Mouse (Mus musculus) hindbrain, embryonic 13.5 days (tissue): ENCODE measurements at regions not wholly inside any gene's neighbourhood (a gene's known extent, or its start where the extent isn't known, plus 50 kb on each side); places are given as distances from the start of the nearest gene placed in this dataset.

Source experiments
- ATAC-seq: fragments of 200-750 bp; cut with Nextera tagmentation; 2 replicates; pipeline ENCODE4 v1.8.0; 2017; ENCODE audit warnings: moderate TSS enrichment; ENCODE audit not compliant: low FRiP score
- H3K27ac ChIP-seq: fragments of 300-500 bp; sonication (generic); 2 replicates; pipeline ENCODE4 v1.5.1; 2015; ENCODE audit warnings: inconsistent platforms, mild to moderate bottlenecking, moderate library complexity
- H3K27me3 ChIP-seq: fragments of 300-500 bp; sonication (generic); 2 replicates; pipeline ENCODE4 v1.6.1; 2015; ENCODE audit warnings: mild to moderate bottlenecking, inconsistent platforms
- H3K36me3 ChIP-seq: fragments of 300-500 bp; sonication (generic); 2 replicates; pipeline ENCODE4 v1.6.1; 2015; ENCODE audit warnings: mild to moderate bottlenecking, inconsistent platforms
- H3K4me1 ChIP-seq: fragments of 300-500 bp; sonication (generic); replicated peaks from 2 replicates; pipeline ENCODE4 v1.6.1; 2015; ENCODE audit warnings: inconsistent platforms
- H3K4me2 ChIP-seq: fragments of 300-500 bp; sonication (generic); 2 replicates; pipeline ENCODE4 v1.6.1; 2015; ENCODE audit warnings: inconsistent platforms, mild to moderate bottlenecking, moderate library complexity
- H3K4me3 ChIP-seq: fragments of 300-500 bp; sonication (generic); 2 replicates; pipeline ENCODE4 v1.5.1; 2015; ENCODE audit warnings: mild to moderate bottlenecking, inconsistent platforms
- H3K9ac ChIP-seq: fragments of 300-500 bp; sonication (generic); 2 replicates; pipeline ENCODE4 v1.6.1; 2015; ENCODE audit warnings: mild to moderate bottlenecking, inconsistent platforms
- H3K9me3 ChIP-seq: fragments of 300-500 bp; sonication (generic); 2 replicates; pipeline ENCODE4 v1.6.1; 2016; ENCODE audit warnings: inconsistent platforms
- WGBS: fragments of 180-500 bp; shearing (Covaris S2); methylation state at CpG from one replicate; pipeline ENCODE4 v1.1.7; 2015; 5-methylcytosine and 5-hydroxymethylcytosine counted together

DNA sequence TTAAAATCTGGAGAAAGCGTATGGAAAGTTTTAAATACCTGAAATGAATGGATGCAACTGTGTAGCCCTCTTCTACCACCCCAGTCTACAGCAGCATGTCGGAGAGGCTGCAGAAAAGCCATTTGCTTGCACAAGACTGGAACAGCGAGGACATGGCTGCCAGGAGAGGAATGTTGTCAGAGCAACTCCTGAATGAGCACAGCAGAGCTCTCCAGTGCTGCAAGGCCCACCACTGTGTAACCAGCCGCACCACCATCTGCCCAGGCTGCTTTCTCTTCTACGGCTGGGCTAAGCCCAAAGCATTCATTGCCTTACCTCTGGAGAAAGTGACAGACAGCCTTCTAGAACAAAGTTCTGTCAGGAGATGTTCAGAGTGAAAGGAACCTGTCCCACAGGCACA lies 65.3 kb upstream of the Gm11238 start:
- no peak overlapping the region for H3K9ac ChIP-seq
- H3K4me3 ChIP-seq, result no peak overlapping the region
- no peak overlapping the region for H3K27ac ChIP-seq
- H3K27me3 ChIP-seq, result no peaks in the 10 kb centered on the region
- H3K4me2 ChIP-seq, result no peak overlapping the region
- ATAC-seq, result no peak
- H3K4me1 ChIP-seq, result no peaks in the 10 kb centered on the region
- 0 out of 2 replicates have a peak, but pooled peaks cover 6% of the 10 kb centered on the region for H3K9me3 ChIP-seq
- no peaks in the 10 kb centered on the region for H3K36me3 ChIP-seq
- WGBS, result 82% methylated on average over 5 of the region's 5 CpGs

DNA sequence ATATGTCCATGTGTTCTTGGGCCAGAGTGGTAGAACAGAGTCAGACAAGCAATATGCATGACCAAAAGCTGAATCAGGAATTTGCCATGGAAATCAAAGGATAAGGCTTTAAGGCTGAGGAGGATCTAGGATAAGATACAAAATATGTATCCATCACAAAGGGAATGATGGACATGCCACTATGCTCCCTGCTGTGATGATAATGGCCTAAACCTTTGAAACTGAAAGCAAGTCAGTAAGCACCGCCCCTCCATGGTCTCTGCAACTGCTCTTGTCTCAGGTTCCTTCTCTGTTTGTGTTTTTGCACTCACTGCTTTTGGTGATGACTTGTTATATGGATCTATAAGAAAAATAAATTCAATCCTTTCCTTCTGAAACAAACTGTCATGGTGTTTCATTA lies 76.1 kb upstream of the Gm11238 start:
- no peaks in the 10 kb centered on the region for H3K4me1 ChIP-seq
- no peak overlapping the region for H3K4me2 ChIP-seq
- H3K9ac ChIP-seq, result no peak overlapping the region
- no peak overlapping the region for H3K27ac ChIP-seq
- no peak for ATAC-seq
- no peaks in the 10 kb centered on the region for H3K27me3 ChIP-seq
- 79% methylated on average over 1 of the region's 1 CpGs for WGBS
- no peaks in the 10 kb centered on the region for H3K36me3 ChIP-seq
- H3K9me3 ChIP-seq, result no peaks in the 10 kb centered on the region
- H3K4me3 ChIP-seq, result no peak overlapping the region

DNA sequence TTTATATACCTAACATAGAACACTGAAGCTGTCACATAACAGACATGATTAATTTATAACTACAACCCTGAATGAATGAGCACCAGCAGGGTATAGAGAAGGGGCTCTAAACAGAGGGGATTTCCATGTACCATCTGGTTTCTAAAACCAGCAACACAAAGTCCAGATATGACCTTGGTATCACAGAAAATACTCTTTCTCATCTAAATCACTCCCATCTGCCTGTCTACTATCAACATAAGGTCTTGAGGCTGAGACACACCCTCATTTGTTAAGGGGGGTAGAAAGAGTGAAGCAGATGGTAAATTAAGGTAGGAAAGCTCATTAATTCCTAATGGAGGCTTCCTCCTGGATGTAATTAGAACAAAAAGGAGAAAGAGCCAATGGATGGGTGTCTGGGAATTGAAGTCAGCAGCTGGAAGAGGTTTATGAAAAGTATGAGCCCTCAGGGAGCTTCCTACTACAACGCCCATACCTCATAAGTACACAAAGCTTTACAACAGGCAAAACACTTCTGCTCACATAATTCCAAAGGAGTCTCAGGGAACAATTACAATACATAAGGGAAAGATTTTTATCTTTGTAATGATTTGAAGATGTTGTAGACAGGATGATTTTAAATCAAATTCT lies 83.0 kb upstream of the Gm11238 start:
- H3K9me3 ChIP-seq, result peaks cover 7% of the 10 kb centered on the region
- 69% methylated on average over 1 of the region's 1 CpGs for WGBS
- H3K36me3 ChIP-seq, result no peaks in the 10 kb centered on the region
- ATAC-seq, result peak; percentile 81; the same call in 1 of the 2 replicates
- no peaks in the 10 kb centered on the region for H3K27me3 ChIP-seq
- H3K4me1 ChIP-seq, result no peaks in the 10 kb centered on the region
- H3K4me3 ChIP-seq, result no peak overlapping the region
- H3K4me2 ChIP-seq, result no peak overlapping the region
- no peak overlapping the region for H3K27ac ChIP-seq
- no peak overlapping the region for H3K9ac ChIP-seq

DNA sequence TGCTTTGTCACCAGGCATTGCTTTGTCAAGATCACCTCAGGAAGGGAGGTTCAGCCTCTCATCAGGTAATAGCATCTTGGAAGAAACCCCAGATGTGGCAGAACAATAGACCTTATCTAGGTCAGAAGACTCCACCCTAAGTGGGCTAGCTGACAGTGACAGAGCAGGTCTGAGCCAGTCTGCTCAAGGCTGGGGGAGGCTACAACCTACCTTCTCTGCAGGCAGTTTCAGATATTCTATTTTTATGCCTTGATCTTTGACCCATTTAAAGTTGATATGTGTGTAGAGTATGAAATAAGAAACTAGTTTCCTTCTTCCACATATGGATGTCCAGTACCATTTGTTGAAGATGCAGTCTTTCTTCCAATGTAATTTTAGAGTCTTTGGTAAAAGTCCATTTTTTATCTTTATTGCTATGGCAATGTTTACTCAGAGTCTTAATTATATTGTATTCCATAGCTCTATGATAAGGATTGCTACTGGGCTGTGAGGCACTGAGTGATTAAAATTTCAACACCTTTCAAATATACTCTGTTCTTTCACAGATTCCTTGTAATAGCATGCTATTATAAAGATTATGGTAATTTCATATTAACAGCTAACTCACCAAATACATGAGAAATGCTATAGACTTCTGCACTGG lies 88.8 kb upstream of the Gm11238 start:
- no peaks in the 10 kb centered on the region; the same call in 1 of the 2 replicates for H3K4me1 ChIP-seq
- peaks cover 2% of the 10 kb centered on the region; the same call in 1 of the 2 replicates for H3K9me3 ChIP-seq
- ATAC-seq, result no peak
- no peaks in the 10 kb centered on the region for H3K27me3 ChIP-seq
- H3K36me3 ChIP-seq, result no peaks in the 10 kb centered on the region
- H3K27ac ChIP-seq, result no peak overlapping the region
- H3K4me2 ChIP-seq, result no peak overlapping the region
- no peak overlapping the region for H3K4me3 ChIP-seq
- H3K9ac ChIP-seq, result no peak overlapping the region

DNA sequence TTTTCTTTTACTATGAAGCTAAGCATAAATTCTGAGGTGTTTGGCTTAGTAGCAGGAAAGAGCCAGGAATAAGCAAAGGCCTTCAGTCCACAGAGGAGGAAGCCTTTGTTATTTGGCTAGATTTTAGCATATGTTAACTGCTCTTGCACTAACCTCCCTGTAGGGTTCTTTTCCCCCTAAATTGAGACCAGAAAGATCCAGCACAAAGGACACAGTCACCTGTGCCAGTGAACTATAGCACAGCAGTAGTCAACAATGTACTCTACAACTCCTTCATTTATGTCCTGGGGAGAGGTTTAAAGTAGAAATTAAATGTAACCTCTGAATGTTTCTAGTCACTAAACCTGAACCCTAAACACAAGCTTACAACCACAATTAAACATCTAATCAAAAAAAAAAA lies 90.1 kb upstream of the Gm11238 start:
- H3K4me2 ChIP-seq, result no peak overlapping the region
- H3K9me3 ChIP-seq, result peaks cover 7% of the 10 kb centered on the region; the same call in 1 of the 2 replicates
- H3K36me3 ChIP-seq, result no peaks in the 10 kb centered on the region
- H3K4me1 ChIP-seq, result no peaks in the 10 kb centered on the region; the same call in 1 of the 2 replicates
- H3K27ac ChIP-seq, result no peak overlapping the region
- no peak for ATAC-seq
- no peaks in the 10 kb centered on the region for H3K27me3 ChIP-seq
- H3K9ac ChIP-seq, result no peak overlapping the region
- no peak overlapping the region for H3K4me3 ChIP-seq

DNA sequence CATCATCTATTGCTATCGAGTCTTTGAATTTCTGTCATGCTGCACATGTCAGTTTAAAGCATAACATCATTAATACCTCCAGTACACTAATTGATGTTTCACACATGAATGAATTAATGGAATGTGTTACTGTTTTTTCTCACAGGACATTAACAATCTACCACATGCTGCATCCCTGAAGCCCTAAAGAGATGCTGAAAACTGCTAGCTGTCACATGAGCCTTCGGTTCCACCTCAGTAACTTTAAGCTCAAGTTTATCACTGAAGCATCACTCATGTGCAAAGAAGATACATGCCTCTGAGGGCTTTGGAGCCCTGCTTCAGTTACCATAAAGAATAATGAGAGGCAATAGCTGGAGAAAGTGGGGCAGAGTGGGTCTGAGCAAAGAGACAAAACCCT lies 91.0 kb upstream of the Gm11238 start:
- WGBS, result 44% methylated on average over 2 of the region's 2 CpGs
- H3K27ac ChIP-seq, result 0 out of 2 replicates have a peak overlapping the region, but pooled peaks have one; percentile 13
- no peak overlapping the region for H3K4me2 ChIP-seq
- no peaks in the 10 kb centered on the region for H3K36me3 ChIP-seq
- no peak for ATAC-seq
- no peaks in the 10 kb centered on the region; the same call in 1 of the 2 replicates for H3K4me1 ChIP-seq
- no peaks in the 10 kb centered on the region for H3K27me3 ChIP-seq
- peaks cover 7% of the 10 kb centered on the region; the same call in 1 of the 2 replicates for H3K9me3 ChIP-seq
- H3K4me3 ChIP-seq, result no peak overlapping the region
- H3K9ac ChIP-seq, result no peak overlapping the region

DNA sequence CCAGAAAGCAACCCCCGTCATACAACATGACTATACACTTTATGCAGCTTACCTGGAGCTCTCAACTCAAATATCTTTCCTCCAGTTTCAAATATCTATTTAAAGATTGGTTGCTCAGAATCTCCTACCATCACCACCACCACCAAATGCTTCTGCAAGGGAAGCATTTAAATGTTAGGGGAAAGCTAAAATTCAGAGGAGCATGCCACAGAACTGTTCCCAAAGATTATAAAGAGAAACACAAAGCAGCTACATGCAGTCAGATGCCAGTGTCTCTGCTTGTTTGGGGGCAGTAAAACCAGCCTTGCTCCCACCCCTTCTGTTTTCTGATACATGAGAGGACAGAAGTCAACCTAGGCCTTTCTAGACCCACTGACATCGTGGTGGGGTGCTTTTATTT lies 100.8 kb upstream of the Gm11238 start:
- 90% methylated on average over 2 of the region's 2 CpGs for WGBS
- Histone ChIP-seq H3K4me3 (no peak overlapping the region), H3K9ac (no peak overlapping the region)

DNA sequence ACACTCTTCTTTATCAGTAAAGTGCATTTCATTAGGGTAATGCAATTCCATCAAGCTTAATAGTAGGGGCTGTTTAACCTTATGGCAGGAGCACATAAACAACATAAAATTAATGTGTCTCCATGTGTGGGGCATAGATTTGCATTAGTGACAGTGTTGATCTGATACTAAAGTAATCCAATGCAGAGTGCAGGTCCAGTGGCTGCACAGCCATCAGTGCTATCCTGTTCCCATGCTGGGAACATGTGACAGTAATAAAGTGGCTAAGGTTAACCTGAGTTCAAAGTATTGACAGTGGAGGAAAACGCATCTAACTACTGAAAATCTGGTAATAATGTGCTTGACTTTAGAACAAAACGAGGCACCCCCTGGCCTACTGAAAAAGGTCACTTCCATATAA lies 84.3 kb upstream of the Gm11487 start:
- Histone ChIP-seq H3K9me3 (no peaks in the 10 kb centered on the region), H3K27ac (peak overlapping the region; percentile 10; the same call in 1 of the 2 replicates), H3K36me3 (no peaks in the 10 kb centered on the region), H3K27me3 (no peaks in the 10 kb centered on the region), H3K4me1 (peaks cover 19% of the 10 kb centered on the region), H3K9ac (no peak overlapping the region), H3K4me3 (no peak overlapping the region), H3K4me2 (no peak overlapping the region)
- 34% methylated on average over 2 of the region's 2 CpGs for WGBS
- ATAC-seq, result peak; percentile 87

More for the DNA sequence above, 100.8 kb upstream of the Gm11238 start:
- no peak for ATAC-seq
- no peak overlapping the region for H3K27ac ChIP-seq
- no peaks in the 10 kb centered on the region for H3K27me3 ChIP-seq
- H3K4me2 ChIP-seq, result no peak overlapping the region
- no peaks in the 10 kb centered on the region for H3K9me3 ChIP-seq
- H3K4me1 ChIP-seq, result no peaks in the 10 kb centered on the region
- no peaks in the 10 kb centered on the region for H3K36me3 ChIP-seq

DNA sequence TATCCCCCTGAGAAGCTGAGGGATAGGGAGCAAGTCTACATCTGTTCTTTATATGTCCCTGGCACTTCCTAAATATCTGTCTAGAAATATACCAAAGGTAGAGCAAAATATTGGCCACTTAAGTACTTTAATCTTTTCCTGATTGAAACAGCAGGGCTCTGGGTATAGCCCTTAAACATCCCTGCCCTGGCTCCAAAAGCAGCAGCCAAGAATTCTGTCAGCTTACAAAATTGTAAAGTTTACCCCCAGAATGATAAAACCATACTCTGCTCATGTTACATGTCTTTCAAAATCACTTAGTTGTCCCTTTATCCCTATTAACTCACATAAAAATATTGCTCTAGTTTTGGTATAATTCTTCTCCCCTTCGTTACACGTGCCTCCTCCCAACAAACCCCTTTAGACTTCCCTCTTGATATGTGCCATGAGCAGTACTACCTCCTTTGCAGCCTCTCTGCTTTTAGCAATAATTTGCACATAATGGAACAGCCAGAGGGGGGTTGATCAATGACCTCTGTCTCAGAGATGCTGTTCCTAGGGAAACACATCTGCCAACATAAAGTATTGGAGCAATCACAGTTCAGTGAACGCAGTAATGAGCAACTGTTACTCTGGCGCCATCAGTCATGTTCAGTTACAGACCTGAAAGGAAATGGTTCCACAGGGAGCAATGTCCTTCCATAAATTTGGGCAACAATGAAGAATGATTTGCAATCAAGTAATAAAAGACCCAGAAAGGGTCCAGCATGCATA lies 83.6 kb upstream of the Gm11487 start:
- Histone ChIP-seq H3K4me3 (no peak overlapping the region), H3K9me3 (no peaks in the 10 kb centered on the region), H3K36me3 (no peaks in the 10 kb centered on the region), H3K4me1 (peaks cover 19% of the 10 kb centered on the region), H3K27me3 (no peaks in the 10 kb centered on the region), H3K27ac (peak overlapping the region; percentile 13; the same call in 1 of the 2 replicates), H3K4me2 (no peak overlapping the region), H3K9ac (no peak overlapping the region)
- peak; percentile 97 for ATAC-seq
- 23% methylated on average over 4 of the region's 4 CpGs for WGBS

DNA sequence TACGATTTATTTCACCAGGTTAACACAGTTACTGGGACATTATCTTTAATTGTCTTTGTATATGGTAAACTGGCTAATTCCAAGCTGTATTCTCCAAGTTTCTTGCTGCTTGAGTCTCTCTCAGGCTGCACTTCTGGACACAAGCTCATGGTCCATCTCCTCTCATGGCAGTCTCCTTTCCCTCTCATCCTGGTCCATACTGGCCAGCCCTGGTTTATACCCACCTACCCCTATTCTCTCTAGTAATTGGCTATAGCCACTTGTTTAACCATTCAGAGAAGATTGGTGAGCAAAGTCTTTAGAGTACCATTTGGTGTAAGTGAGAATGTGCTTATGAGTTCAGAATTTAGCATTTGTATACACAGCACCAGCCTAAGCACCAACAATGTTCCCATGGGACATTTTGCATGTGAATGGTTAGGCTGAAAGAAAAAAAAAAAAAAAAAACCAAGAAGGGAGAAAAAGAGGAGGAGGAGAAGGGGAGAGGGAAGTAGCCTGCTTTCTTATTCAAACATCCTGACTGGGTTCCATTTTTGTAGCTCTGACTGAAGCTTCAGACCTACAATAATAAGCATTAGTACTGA lies 63.2 kb upstream of the Gm11487 start:
- no peak for ATAC-seq
- Histone ChIP-seq H3K9me3 (no peaks in the 10 kb centered on the region), H3K4me2 (no peak overlapping the region), H3K4me3 (no peak overlapping the region), H3K27ac (no peak overlapping the region), H3K4me1 (no peaks in the 10 kb centered on the region), H3K27me3 (no peaks in the 10 kb centered on the region), H3K9ac (no peak overlapping the region), H3K36me3 (no peaks in the 10 kb centered on the region)
- WGBS, result 84% methylated on average over 1 of the region's 1 CpGs
